Mouse (Mus musculus): ENCODE data around the gene Prmt3. TPM values are rescaled to one million over a fixed set of nuclear protein-coding genes. Genes with fewer than 3 reads are reported as not detected.

The Prmt3 gene
- polyA plus RNA-seq, 2 experiments, result 35.6 to 50.4 TPM

DNA sequence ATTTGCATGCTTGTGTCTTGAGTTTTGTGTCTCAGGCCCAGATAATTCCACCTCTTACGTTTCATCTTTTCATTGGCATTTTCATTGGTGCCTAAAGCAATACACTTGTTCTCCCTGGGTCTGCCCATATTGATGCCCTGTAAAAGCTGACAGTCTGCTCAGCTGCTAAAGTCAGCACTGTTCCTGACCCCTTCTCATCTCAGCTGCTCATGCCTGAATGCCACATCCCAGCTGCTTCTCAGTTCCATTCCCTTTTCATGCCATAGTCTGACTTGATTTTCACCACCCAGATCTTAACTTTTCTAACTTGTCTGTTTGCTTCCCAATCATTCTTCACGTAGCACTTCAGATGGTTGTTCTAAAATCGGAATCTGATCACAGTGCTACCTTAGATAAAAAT is 47.3 kb downstream of the Prmt3 start:
- H3K27ac ChIP-seq (replicated peaks; ENCODE audit: low read depth, low read length), result no peak overlapping the region
- no peak for DNase-seq (ENCODE audit: low spot score)
- H3K27me3 ChIP-seq (ENCODE audit: control insufficient read depth, insufficient read depth, low read length), result no peaks in the 10 kb centered on the region
- H3K36me3 ChIP-seq (ENCODE audit: control insufficient read depth, insufficient read depth, low read length), result peaks cover 35% of the 10 kb centered on the region
- H3K4me3 ChIP-seq (replicated peaks; ENCODE audit: low read length), result no peak overlapping the region
- H3K9ac ChIP-seq (ENCODE audit: low read depth, low read length, severe bottlenecking), result no peak overlapping the region
- no peak for TF ChIP-seq POLR2A (IDR thresholded peaks at IDR 0.05; ENCODE audit: borderline replicate concordance, extremely low read depth, insufficient read depth, insufficient read length)
- WGBS, result 86% methylated on average over 3 of the region's 3 CpGs
- ATAC-seq (ENCODE audit: low FRiP score, low read depth), result no peak
- no peaks in the 10 kb centered on the region for H3K4me1 ChIP-seq (ENCODE audit: control insufficient read depth, insufficient read depth, low read length)
- H3K4me2 ChIP-seq (replicated peaks; ENCODE audit: low read depth, low read length, severe bottlenecking), result no peak overlapping the region
- no peaks in the 10 kb centered on the region for H3K9me3 ChIP-seq (ENCODE audit: control insufficient read depth, low read length)

DNA sequence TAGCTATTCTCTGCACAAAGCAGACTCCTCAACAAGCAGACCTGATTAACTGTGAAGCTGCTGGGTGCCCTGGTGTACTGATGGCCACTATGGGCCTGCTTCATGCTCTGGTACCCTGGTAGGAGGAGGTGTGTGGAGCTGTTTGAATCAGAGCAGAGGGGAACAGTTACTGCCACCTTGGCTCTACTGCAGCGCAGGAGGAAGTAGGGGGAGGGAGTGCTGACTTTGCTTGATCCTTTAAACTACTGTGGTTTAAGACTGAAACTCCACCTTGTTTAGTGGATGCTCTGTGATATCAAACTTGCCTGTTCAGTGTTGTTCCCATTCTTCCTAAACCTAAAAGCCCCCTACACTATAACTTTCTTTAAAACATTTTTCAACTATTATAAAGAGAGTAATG is 49.8 kb downstream of the Prmt3 start:
- no peak overlapping the region for H3K27ac ChIP-seq (replicated peaks; ENCODE audit: low read depth, low read length)
- H3K27me3 ChIP-seq (ENCODE audit: control insufficient read depth, insufficient read depth, low read length), result no peaks in the 10 kb centered on the region
- DNase-seq (ENCODE audit: low spot score) (no peak), ATAC-seq (ENCODE audit: low FRiP score, low read depth) (no peak)
- H3K9ac ChIP-seq (ENCODE audit: low read depth, low read length, severe bottlenecking), result no peak overlapping the region
- TF ChIP-seq POLR2A (IDR thresholded peaks at IDR 0.05; ENCODE audit: borderline replicate concordance, extremely low read depth, insufficient read depth, insufficient read length), result no peak
- H3K4me2 ChIP-seq (replicated peaks; ENCODE audit: low read depth, low read length, severe bottlenecking), result no peak overlapping the region
- no peaks in the 10 kb centered on the region for H3K4me1 ChIP-seq (ENCODE audit: control insufficient read depth, insufficient read depth, low read length)
- 77% methylated on average over 1 of the region's 1 CpGs for WGBS
- H3K4me3 ChIP-seq (replicated peaks; ENCODE audit: low read length), result no peak overlapping the region
- H3K9me3 ChIP-seq (ENCODE audit: control insufficient read depth, low read length), result no peaks in the 10 kb centered on the region
- H3K36me3 ChIP-seq (ENCODE audit: control insufficient read depth, insufficient read depth, low read length), result peaks cover 39% of the 10 kb centered on the region

DNA sequence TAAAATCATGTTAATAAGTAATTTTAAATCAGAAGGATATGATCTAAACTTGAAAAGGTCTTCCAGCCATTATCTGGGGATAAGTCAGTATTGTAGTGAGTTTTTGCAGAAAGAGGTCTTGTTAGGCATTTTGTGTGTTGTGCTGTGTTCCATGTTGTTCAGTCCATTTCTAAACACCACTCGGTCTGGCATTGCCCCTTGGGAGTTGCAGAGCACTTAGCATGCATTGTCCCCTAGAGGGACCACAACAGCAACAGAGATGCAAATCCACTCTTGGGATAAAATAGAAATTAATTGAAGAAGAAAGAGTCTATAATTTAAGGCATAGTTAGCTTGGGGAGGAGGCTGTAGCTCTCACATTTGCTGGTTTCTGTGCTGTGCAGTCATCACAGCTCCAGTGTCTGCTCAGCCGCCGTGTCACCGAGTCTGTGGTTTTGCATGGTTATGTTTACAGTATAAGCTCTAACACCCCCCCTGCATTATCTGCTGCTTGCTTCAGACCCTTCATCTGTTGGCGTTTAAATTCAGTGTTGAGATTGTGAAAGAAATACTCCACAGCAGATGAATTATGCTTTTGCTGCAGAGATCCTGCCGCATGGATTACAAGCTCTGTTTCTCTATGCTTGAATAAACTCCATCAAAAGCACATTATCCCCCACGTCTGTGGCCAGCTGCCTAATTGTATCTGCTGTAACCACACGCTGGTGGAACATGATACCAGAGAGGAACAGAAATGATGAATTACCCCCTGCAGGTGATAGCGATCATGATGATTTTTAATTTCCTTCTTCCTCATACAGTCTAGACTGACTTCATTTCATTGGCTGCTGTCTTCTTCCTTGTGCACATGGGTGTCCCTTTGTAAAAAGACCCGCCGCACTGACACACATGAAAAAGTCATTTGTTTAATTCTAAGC is 64.5 kb downstream of the Prmt3 start:
- TF ChIP-seq POLR2A (IDR thresholded peaks at IDR 0.05; ENCODE audit: borderline replicate concordance, extremely low read depth, insufficient read depth, insufficient read length), result no peak
- H3K9ac ChIP-seq (ENCODE audit: low read depth, low read length, severe bottlenecking), result no peak overlapping the region
- no peak for ATAC-seq (ENCODE audit: low FRiP score, low read depth)
- H3K27ac ChIP-seq (replicated peaks; ENCODE audit: low read depth, low read length), result no peak overlapping the region
- no peak overlapping the region for H3K4me3 ChIP-seq (replicated peaks; ENCODE audit: low read length)
- 57% methylated on average over 11 of the region's 11 CpGs for WGBS
- H3K4me1 ChIP-seq (ENCODE audit: control insufficient read depth, insufficient read depth, low read length), result no peaks in the 10 kb centered on the region
- H3K4me2 ChIP-seq (replicated peaks; ENCODE audit: low read depth, low read length, severe bottlenecking), result no peak overlapping the region
- 0 out of 2 replicates have a peak, but pooled peaks cover under 1% of the 10 kb centered on the region for H3K36me3 ChIP-seq (ENCODE audit: control insufficient read depth, insufficient read depth, low read length)
- peak; percentile 40 for DNase-seq (ENCODE audit: low spot score)
- H3K9me3 ChIP-seq (ENCODE audit: control insufficient read depth, low read length), result no peaks in the 10 kb centered on the region
- no peaks in the 10 kb centered on the region for H3K27me3 ChIP-seq (ENCODE audit: control insufficient read depth, insufficient read depth, low read length)

DNA sequence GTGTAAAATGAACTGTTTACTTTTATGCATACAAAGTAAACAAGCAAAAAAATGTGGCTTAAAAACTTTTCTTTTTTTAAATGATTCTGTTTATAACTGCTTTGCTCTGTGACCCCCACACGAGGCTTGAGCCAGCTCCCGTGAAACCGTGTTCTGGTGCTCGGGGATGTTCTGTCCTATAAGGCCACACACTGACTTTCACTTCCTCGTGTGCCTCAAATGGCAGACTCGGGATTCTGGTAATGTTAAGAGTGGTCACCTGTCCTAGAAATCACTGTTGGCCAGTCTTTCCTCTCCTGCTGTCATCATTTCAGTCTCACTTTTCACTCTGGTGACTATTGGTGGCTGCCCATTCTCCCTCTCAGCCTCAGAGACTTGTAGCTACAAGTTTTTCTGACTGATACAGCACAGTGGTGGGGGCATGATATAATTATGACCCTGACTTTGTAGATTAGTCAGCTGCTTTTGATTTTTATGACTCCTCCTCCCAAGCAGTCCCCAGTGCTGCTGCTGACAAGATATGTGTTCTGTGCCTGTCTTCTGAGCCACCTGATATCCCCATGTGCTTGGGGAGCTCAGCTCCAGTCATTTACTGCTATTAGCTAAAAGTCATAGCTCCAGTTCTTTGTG is 65.3 kb downstream of the Prmt3 start:
- no peaks in the 10 kb centered on the region for H3K36me3 ChIP-seq (ENCODE audit: control insufficient read depth, insufficient read depth, low read length)
- no peak for ATAC-seq (ENCODE audit: low FRiP score, low read depth)
- H3K9me3 ChIP-seq (ENCODE audit: control insufficient read depth, low read length), result no peaks in the 10 kb centered on the region
- no peak overlapping the region for H3K4me2 ChIP-seq (replicated peaks; ENCODE audit: low read depth, low read length, severe bottlenecking)
- no peak for DNase-seq (ENCODE audit: low spot score)
- no peaks in the 10 kb centered on the region for H3K27me3 ChIP-seq (ENCODE audit: control insufficient read depth, insufficient read depth, low read length)
- no peak for TF ChIP-seq POLR2A (IDR thresholded peaks at IDR 0.05; ENCODE audit: borderline replicate concordance, extremely low read depth, insufficient read depth, insufficient read length)
- no peak overlapping the region for H3K27ac ChIP-seq (replicated peaks; ENCODE audit: low read depth, low read length)
- H3K9ac ChIP-seq (ENCODE audit: low read depth, low read length, severe bottlenecking), result no peak overlapping the region
- no peaks in the 10 kb centered on the region for H3K4me1 ChIP-seq (ENCODE audit: control insufficient read depth, insufficient read depth, low read length)
- 57% methylated on average over 6 of the region's 6 CpGs for WGBS
- H3K4me3 ChIP-seq (replicated peaks; ENCODE audit: low read length), result no peak overlapping the region

DNA sequence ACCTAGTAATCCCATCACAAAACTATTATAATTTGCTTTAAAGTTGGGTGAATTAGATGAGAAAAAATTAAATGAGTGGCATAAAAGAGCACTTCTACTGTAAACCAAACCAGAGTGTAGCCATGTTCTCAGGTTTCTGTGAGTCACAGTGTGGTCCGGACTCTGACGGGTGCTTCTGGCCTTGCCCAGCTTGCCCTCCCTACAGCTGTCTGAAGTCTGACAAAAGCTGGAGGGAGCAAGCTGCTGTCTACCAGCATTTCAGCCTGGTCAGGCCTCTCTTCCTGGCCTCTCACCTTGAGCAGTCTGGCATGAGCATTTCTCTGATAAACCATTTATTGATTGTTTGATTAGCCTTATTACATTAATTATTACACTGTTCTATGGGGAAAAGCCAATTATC is 69.8 kb downstream of the Prmt3 start:
- Histone ChIP-seq H3K4me3 (replicated peaks; ENCODE audit: low read length) (no peak overlapping the region), H3K27me3 (ENCODE audit: control insufficient read depth, insufficient read depth, low read length) (no peaks in the 10 kb centered on the region), H3K4me2 (replicated peaks; ENCODE audit: low read depth, low read length, severe bottlenecking) (no peak overlapping the region), H3K9ac (ENCODE audit: low read depth, low read length, severe bottlenecking) (no peak overlapping the region), H3K4me1 (ENCODE audit: control insufficient read depth, insufficient read depth, low read length) (no peaks in the 10 kb centered on the region), H3K9me3 (ENCODE audit: control insufficient read depth, low read length) (no peaks in the 10 kb centered on the region), H3K27ac (replicated peaks; ENCODE audit: low read depth, low read length) (no peak overlapping the region), H3K36me3 (ENCODE audit: control insufficient read depth, insufficient read depth, low read length) (peaks cover 6% of the 10 kb centered on the region; the same call in 1 of the 2 replicates)
- TF ChIP-seq POLR2A (IDR thresholded peaks at IDR 0.05; ENCODE audit: borderline replicate concordance, extremely low read depth, insufficient read depth, insufficient read length), result no peak
- ATAC-seq (ENCODE audit: low FRiP score, low read depth) (no peak), DNase-seq (ENCODE audit: low spot score) (no peak)
- WGBS, result 58% methylated on average over 2 of the region's 2 CpGs
